Comparison of ENCODE assay signal across 8 mouse cellular contexts in genomic region chr10:94991564-94992097, GRCm38 (mm10). TPM values are rescaled to one million over a fixed set of nuclear protein-coding genes. Genes with fewer than 3 reads are reported as not detected.
DNase-seq lines count a peak whose midpoint lies in the region; ATAC-seq lines count a peak whose summit lies in the region.

No protein-coding gene starts in this region.

- WGBS in hindbrain, embryonic 10.5 days, result 21% methylated on average over 17 of the region's 17 CpGs
- 9% methylated on average over 17 of the region's 17 CpGs for WGBS in lung, embryonic 16.5 days

- peak overlapping the region; percentile 54 for H3K4me2 ChIP-seq in lung, embryonic 16.5 days (ENCODE audit: low read depth, low read length)

- DNase-seq in ES-CJ7 (ENCODE audit: low read depth, low spot score), result peak; percentile 74
- DNase-seq in cerebellum, adult 18-20 months, result peak; percentile 69 to 72
- DNase-seq in hindbrain, embryonic 10.5 days (ENCODE audit: low spot score), result peak; percentile 68
- peak; percentile 76 for DNase-seq in layer of hippocampus, adult 9-11 months
- DNase-seq in ovary, postnatal 36 days (ENCODE audit: low spot score), result peak; percentile 64
- peak; percentile 82 for DNase-seq in thymus, postnatal 14 days

- H3K4me1 ChIP-seq in hindbrain, embryonic 10.5 days (replicated peaks), result peaks cover 30% of the 10 kb centered on the region
- peaks cover 27% of the 10 kb centered on the region for H3K4me1 ChIP-seq in lung, embryonic 16.5 days (replicated peaks; ENCODE audit: control insufficient read depth, insufficient read depth, low read length)

- H3K27ac ChIP-seq in hindbrain, embryonic 10.5 days, result peak overlapping the region; percentile 47
- peak overlapping the region; percentile 97 for H3K27ac ChIP-seq in lung, embryonic 16.5 days (ENCODE audit: low read length)

- peaks cover 41% of the 10 kb centered on the region for H3K27me3 ChIP-seq in hindbrain, embryonic 10.5 days (ENCODE audit: insufficient read depth, poor library complexity, severe bottlenecking)
- H3K27me3 ChIP-seq in lung, embryonic 16.5 days (ENCODE audit: control insufficient read depth, insufficient read depth, low read depth, low read length), result no peaks in the 10 kb centered on the region

- no peaks in the 10 kb centered on the region for H3K36me3 ChIP-seq in hindbrain, embryonic 10.5 days
- H3K36me3 ChIP-seq in lung, embryonic 16.5 days (ENCODE audit: control insufficient read depth, insufficient read depth, low read length), result no peaks in the 10 kb centered on the region

- H3K4me3 ChIP-seq in hindbrain, embryonic 10.5 days, result peak overlapping the region; percentile 35
- peak overlapping the region; percentile 23 for H3K4me3 ChIP-seq in lung, embryonic 16.5 days (ENCODE audit: low read length)

- no peaks in the 10 kb centered on the region for H3K9me3 ChIP-seq in hindbrain, embryonic 10.5 days
- H3K9me3 ChIP-seq in lung, embryonic 16.5 days (ENCODE audit: control insufficient read depth, low read length), result no peaks in the 10 kb centered on the region

- peak; percentile 79 for ATAC-seq in frontal cortex, adult (ENCODE audit: low TSS enrichment)
- peak; percentile 27 for ATAC-seq in lung, embryonic 16.5 days (ENCODE audit: low read depth)

- H3K9ac ChIP-seq in lung, embryonic 16.5 days (ENCODE audit: low read length), result peak overlapping the region; percentile 57

RNA-seq across cellular contexts. Expression of gene Plxnc1, which starts 47.0 kb away (rescaled TPM):
- polyA plus RNA-seq in hindbrain, embryonic 10.5 days (2016; fragmentation: Nextera tagmentation; extraction: Ambion mirVana), result 1.5 TPM in 2 replicates
- polyA plus RNA-seq in lung, embryonic 16.5 days (2015; fragmentation: Nextera tagmentation; extraction: Ambion mirVana), result 5.8 and 6.3 TPM in 2 replicates

Comparison
In these comparisons a context has a peak if more than half of its experiments do, and no peak if none do; other contexts are left out.
1. Peak in every context shown above with its lines: DNase-seq, ATAC-seq, H3K4me3 ChIP-seq and H3K27ac ChIP-seq.